Mouse (Mus musculus) neural tube, postnatal 0 days (tissue): Measurements from ENCODE around the gene Gm5134. TPM values are rescaled to one million over a fixed set of nuclear protein-coding genes. Genes with fewer than 3 reads are reported as not detected.

Experiments
- microRNA-seq: library from miRNA; unstranded; fragments of <30 nt; microRNA quantifications from one replicate; pipeline ENCODE4, GENCODE M21; 2016
- polyA plus RNA-seq: library from polyadenylated mRNA; unstranded; fragments of >200 nt; fragmentation: Nextera tagmentation; extraction: Ambion mirVana; gene quantifications from 2 replicates; pipeline ENCODE4 v1.2.1, GENCODE M21; 2015

Gene Gm5134
- polyA plus RNA-seq: not detected in 2 replicates

DNA sequence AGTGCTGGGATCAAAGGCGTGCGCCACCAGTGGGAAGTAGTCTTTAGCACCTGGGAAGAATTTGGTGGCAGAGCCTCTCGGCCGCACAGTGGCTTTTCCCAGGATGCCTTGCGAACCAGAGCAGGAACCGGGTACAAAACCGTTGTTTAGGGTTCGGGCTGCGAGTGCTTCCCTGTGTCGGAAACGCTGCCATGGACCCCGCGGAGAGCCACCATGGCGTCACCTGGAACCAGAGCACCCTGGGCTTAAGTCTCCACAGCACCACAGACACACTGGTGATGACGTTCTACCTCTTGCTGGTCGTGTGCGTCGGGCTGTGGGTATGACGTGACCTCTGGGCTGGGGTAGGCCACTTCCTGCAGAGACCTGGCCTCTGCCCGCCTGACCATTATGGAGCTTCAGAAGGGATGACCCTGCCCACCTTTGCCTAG lies at the start of gene Gm5134:
Gm5134 (plus strand) TSS at position 134 of the 431 bp plus-strand sequence.

GRCm38 (mm10) chr10:75921026-75921725 lies 33.1 kb upstream of the Gm5134 start, which contains the start of gene Smarcb1:
Smarcb1 (minus strand) TSS chr10:75921617.

GRCm38 (mm10) chr10:75932891-75933290 lies 21.4 kb upstream of the Gm5134 start, which contains the start of gene Chchd10:
Chchd10 (plus strand) TSS chr10:75933130.

GRCm38 (mm10) chr10:75935680-75936541 lies 18.4 kb upstream of the Gm5134 start, which contains the start of gene Mmp11:
Mmp11 (minus strand) TSS chr10:75936496.

GRCm38 (mm10) chr10:75940520-75940919 lies 13.8 kb upstream of the Gm5134 start, which contains the start of gene Gm867:
Gm867 (minus strand) TSS chr10:75940672.

DNA sequence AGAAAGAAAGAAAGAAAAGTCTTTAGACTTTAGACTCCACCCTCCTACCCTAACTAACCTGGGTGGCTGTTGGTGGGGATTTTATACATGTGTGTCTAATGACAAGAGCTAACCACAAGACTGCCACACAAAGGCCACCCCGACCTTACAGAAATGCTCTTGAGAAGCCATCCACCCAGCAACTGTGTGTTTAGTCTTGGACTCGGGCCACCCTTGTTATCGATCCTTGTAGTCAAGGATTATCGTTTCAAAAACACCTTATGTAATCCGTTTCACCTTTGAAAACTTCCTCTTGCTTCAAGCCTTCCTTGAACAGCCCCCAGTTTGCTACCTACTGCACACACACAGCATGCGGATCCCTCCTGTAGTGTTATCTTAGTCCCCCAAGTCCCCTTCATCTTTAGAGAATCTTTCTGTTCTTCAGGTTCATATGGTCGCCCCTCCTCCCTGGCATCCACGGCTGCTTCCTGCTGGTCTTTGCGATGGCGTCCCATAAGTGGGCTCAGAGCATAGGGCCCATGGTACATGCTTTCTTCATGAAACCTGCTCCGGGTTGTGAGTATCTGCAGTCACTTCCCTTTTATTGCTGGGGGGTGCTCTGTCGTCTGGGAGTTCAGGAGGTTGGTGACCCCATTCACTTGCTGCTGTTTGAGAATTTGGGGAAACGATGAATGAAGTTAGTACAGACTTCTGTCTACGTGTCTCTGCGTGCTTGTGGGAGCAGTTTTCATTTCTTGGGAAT lies 11.4 kb upstream of the Gm5134 start, which contains the start of gene Vpreb3:
Vpreb3 (plus strand) TSS at position 322 of the 742 bp plus-strand sequence.

DNA sequence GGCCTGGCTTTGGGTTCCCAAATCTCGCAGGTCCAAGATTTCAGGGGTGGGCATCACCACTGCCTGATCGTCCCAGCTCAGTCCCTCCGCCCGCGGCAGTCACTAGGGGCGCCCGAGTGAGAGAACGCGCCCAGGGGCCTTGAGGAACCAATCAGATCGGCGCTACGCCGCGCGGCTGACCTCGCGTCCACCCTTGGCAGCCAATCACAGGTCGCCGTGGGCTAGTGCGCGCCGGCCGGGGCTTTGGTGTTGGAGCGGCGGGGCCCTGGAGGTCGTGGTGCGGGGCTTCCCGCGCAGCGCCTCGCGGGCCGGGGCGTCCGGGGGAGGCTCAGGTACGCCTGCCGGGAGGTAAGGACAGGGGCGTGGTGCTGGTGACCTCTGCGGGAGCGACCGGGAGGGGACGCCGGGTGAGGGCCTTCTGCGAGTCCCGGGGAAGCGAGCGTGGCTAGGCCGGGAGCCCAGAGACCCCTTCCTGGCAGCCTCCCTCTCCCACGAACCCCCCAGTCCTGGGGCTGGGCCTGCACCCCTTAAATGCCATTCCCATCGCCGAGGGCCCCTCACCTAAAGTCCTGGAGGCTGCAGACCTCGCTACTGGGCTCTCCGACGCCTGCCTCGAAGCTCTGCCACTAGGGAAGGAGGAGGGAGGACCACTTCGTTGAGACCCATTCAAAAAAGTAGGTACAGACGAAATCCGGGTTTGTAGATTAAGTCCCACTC lies 78.2 kb downstream of the Gm5134 start, which contains the start of gene Zfp280b:
Zfp280b (plus strand) TSS at position 249 of the 717 bp plus-strand sequence.

Small RNA genes within 50 kb of the gene (microRNA-seq; reads per million reads assigned to microRNA genes)
- not detected for gene Mir6409

Other genes starting within 250 kb of the Gm5134 start
- 28.6 and 30.3 TPM in 2 replicates for gene Cabin1, start 190.2 kb upstream of the Gm5134 start, polyA plus RNA-seq
- gene Ddt, start 181.1 kb upstream of the Gm5134 start, polyA plus RNA-seq: 128 and 167 TPM in 2 replicates
- gene Gm20441, start 173.6 kb upstream of the Gm5134 start, polyA plus RNA-seq: not detected in 2 replicates
- 2.0 and 2.7 TPM in 2 replicates for gene Gstt3, start 173.1 kb upstream of the Gm5134 start, polyA plus RNA-seq
- 20.0 and 24.8 TPM in 2 replicates for gene Gstt1, start 155.9 kb upstream of the Gm5134 start, polyA plus RNA-seq
- not detected in 2 replicates for gene Gstt4, start 132.0 kb upstream of the Gm5134 start, polyA plus RNA-seq
- 9.0 and 9.8 TPM in 2 replicates for gene Gstt2, start 117.1 kb upstream of the Gm5134 start, polyA plus RNA-seq
- gene Mif, start 94.3 kb upstream of the Gm5134 start, polyA plus RNA-seq: 1,854 and 1,938 TPM in 2 replicates
- gene Derl3, start 61.1 kb upstream of the Gm5134 start, polyA plus RNA-seq: 0.65 and 1.5 TPM in 2 replicates
- 176 and 183 TPM in 2 replicates for gene Smarcb1, start 32.9 kb upstream of the Gm5134 start, polyA plus RNA-seq
- gene Chchd10, start 21.4 kb upstream of the Gm5134 start, polyA plus RNA-seq: 372 and 376 TPM in 2 replicates
- 10.3 and 10.5 TPM in 2 replicates for gene Mmp11, start 18.0 kb upstream of the Gm5134 start, polyA plus RNA-seq
- 1.7 and 2.3 TPM in 2 replicates for gene Gm867, start 13.8 kb upstream of the Gm5134 start, polyA plus RNA-seq
- 1.5 TPM in 1 of 2 replicates, not detected in the other for gene Vpreb3, start 11.5 kb upstream of the Gm5134 start, polyA plus RNA-seq
- 7.8 and 10.4 TPM in 2 replicates for gene Zfp280b, start 78.1 kb downstream of the Gm5134 start, polyA plus RNA-seq
- not detected in 2 replicates for gene Slc5a4b, start 156.4 kb downstream of the Gm5134 start, polyA plus RNA-seq
- gene Slc5a4a, start 192.9 kb downstream of the Gm5134 start, polyA plus RNA-seq: 0.14 TPM in 1 of 2 replicates, not detected in the other